In genomic region chr8:119520102-119520501, GRCm38 (mm10) we compare ENCODE assay signal across 11 mouse cellular contexts. TPM values are rescaled to one million over a fixed set of nuclear protein-coding genes. Genes with fewer than 3 reads are reported as not detected.
DNase-seq lines count a peak whose midpoint lies in the region; ATAC-seq and TF ChIP-seq lines count a peak whose summit lies in the region.
"Had no signal": no experiment of that assay in that cellular context is flagged by ENCODE, and none has a peak within 500 bp of the region (broad histone marks: within the 10 kb centered on the region; RNA-seq: fewer than 3 reads in every experiment).

No protein-coding gene starts in this region.

- ATAC-seq in hindbrain, embryonic 11.5 days (ENCODE audit: low FRiP score) = no peak
- ATAC-seq in hindbrain, embryonic 14.5 days (ENCODE audit: low FRiP score) = no peak
- ATAC-seq in neural tube, embryonic 11.5 days (ENCODE audit: insufficient read depth, low FRiP score, low TSS enrichment) = no peak
- ATAC-seq in stomach, postnatal 0 days (ENCODE audit: low FRiP score, low TSS enrichment) = no peak
- ATAC-seq: midbrain, embryonic 16.5 days had no signal

- peaks cover 13% of the 10 kb centered on the region for H3K36me3 ChIP-seq in hindbrain, embryonic 11.5 days (ENCODE audit: control insufficient read depth, insufficient read depth, low read length)
- peaks cover 96% of the 10 kb centered on the region for H3K36me3 ChIP-seq in hindbrain, embryonic 14.5 days (replicated peaks; ENCODE audit: control insufficient read depth, insufficient read depth)
- H3K36me3 ChIP-seq in neural tube, embryonic 11.5 days (ENCODE audit: control insufficient read depth, insufficient read depth, low read length) = peaks cover 28% of the 10 kb centered on the region
- peaks cover 56% of the 10 kb centered on the region for H3K36me3 ChIP-seq in stomach, postnatal 0 days (ENCODE audit: control insufficient read depth, insufficient read depth, low read length)

- no peak overlapping the region for H3K27ac ChIP-seq in hindbrain, embryonic 11.5 days (ENCODE audit: low read depth, low read length)
- no peak overlapping the region for H3K27ac ChIP-seq in hindbrain, embryonic 14.5 days
- no peak overlapping the region for H3K27ac ChIP-seq in neural tube, embryonic 11.5 days (ENCODE audit: low read depth, low read length)
- H3K27ac ChIP-seq in bone marrow, adult 2 months (ENCODE audit: control insufficient read depth, insufficient read depth, low read depth, low read length, poor library complexity) = no peak overlapping the region
- H3K27ac ChIP-seq in stomach, postnatal 0 days (replicated peaks) = no peak overlapping the region
- H3K27ac ChIP-seq: limb, embryonic 13.5 days had no signal

- H3K9ac ChIP-seq in hindbrain, embryonic 11.5 days (ENCODE audit: low read depth, low read length) = no peak overlapping the region
- no peak overlapping the region for H3K9ac ChIP-seq in hindbrain, embryonic 14.5 days
- H3K9ac ChIP-seq in neural tube, embryonic 11.5 days (ENCODE audit: low read length) = no peak overlapping the region
- no peak overlapping the region for H3K9ac ChIP-seq in stomach, postnatal 0 days (ENCODE audit: low read length)
- H3K9ac ChIP-seq: limb, embryonic 13.5 days had no signal

- WGBS in hindbrain, embryonic 11.5 days = 72% methylated on average over 7 of the region's 7 CpGs
- 77% methylated on average over 7 of the region's 7 CpGs for WGBS in hindbrain, embryonic 14.5 days
- 75% methylated on average over 7 of the region's 7 CpGs for WGBS in neural tube, embryonic 11.5 days
- WGBS in bone marrow, adult 2 months = 82% methylated on average over 7 of the region's 7 CpGs
- 74% methylated on average over 7 of the region's 7 CpGs for WGBS in stomach, postnatal 0 days

- H3K4me1 ChIP-seq in hindbrain, embryonic 11.5 days (replicated peaks; ENCODE audit: control insufficient read depth, insufficient read depth, low read length) = no peaks in the 10 kb centered on the region
- no peaks in the 10 kb centered on the region for H3K4me1 ChIP-seq in hindbrain, embryonic 14.5 days (replicated peaks; ENCODE audit: control insufficient read depth, insufficient read depth, low read length)
- H3K4me1 ChIP-seq in neural tube, embryonic 11.5 days (ENCODE audit: control insufficient read depth, insufficient read depth, low read length) = no peaks in the 10 kb centered on the region
- no peaks in the 10 kb centered on the region for H3K4me1 ChIP-seq in bone marrow, adult 2 months (ENCODE audit: control insufficient read depth, insufficient read depth, low read length)
- H3K4me1 ChIP-seq in stomach, postnatal 0 days (replicated peaks; ENCODE audit: control insufficient read depth, insufficient read depth) = no peaks in the 10 kb centered on the region
- H3K4me1 ChIP-seq: limb, embryonic 13.5 days had no signal

- no peak overlapping the region for H3K4me2 ChIP-seq in hindbrain, embryonic 11.5 days (replicated peaks; ENCODE audit: low read depth, low read length)
- H3K4me2 ChIP-seq in hindbrain, embryonic 14.5 days (replicated peaks) = no peak overlapping the region
- H3K4me2 ChIP-seq in neural tube, embryonic 11.5 days (ENCODE audit: low read depth) = no peak overlapping the region
- H3K4me2 ChIP-seq in stomach, postnatal 0 days (replicated peaks; ENCODE audit: low read depth) = no peak overlapping the region
- H3K4me2 ChIP-seq: limb, embryonic 13.5 days had no signal

- TF ChIP-seq POLR2A in bone marrow, adult 2 months (IDR thresholded peaks at IDR 0.05; ENCODE audit: borderline replicate concordance, control insufficient read depth, low read depth, low read length) = no peak

- DNase-seq in hindbrain, embryonic 11.5 days (ENCODE audit: low spot score) = peak; percentile 31
- DNase-seq in hindbrain, embryonic 14.5 days (ENCODE audit: low spot score) = no peak
- DNase-seq in neural tube, embryonic 11.5 days (ENCODE audit: low spot score) = peak; percentile 35
- DNase-seq in neural tube, embryonic 10.5 days (ENCODE audit: extremely low spot score, low spot score) = no peak
- DNase-seq in stomach, postnatal 0 days (ENCODE audit: low spot score) = peak; percentile 28
- no peak for DNase-seq in urinary bladder, postnatal 4 days (ENCODE audit: low spot score in 2 of 2)
- DNase-seq: thymus, postnatal 25 days had no signal

- no peaks in the 10 kb centered on the region for H3K9me3 ChIP-seq in hindbrain, embryonic 11.5 days (ENCODE audit: control insufficient read depth, low read length)
- no peaks in the 10 kb centered on the region for H3K9me3 ChIP-seq in hindbrain, embryonic 14.5 days (ENCODE audit: control insufficient read depth, low read length)
- H3K9me3 ChIP-seq in neural tube, embryonic 11.5 days (ENCODE audit: control insufficient read depth, low read length) = no peaks in the 10 kb centered on the region
- H3K9me3 ChIP-seq in stomach, postnatal 0 days (ENCODE audit: control insufficient read depth, low read length) = no peaks in the 10 kb centered on the region
- H3K9me3 ChIP-seq: limb, embryonic 13.5 days had no signal

- no peak overlapping the region for H3K4me3 ChIP-seq in hindbrain, embryonic 11.5 days (ENCODE audit: low read depth, low read length)
- no peak overlapping the region for H3K4me3 ChIP-seq in hindbrain, embryonic 14.5 days (replicated peaks; ENCODE audit: low read length)
- no peak overlapping the region for H3K4me3 ChIP-seq in neural tube, embryonic 11.5 days (ENCODE audit: low read depth, low read length)
- no peak overlapping the region for H3K4me3 ChIP-seq in bone marrow, adult 2 months (replicated peaks; ENCODE audit: control insufficient read depth, low read depth, low read length)
- H3K4me3 ChIP-seq in stomach, postnatal 0 days (ENCODE audit: low read depth, low read length) = no peak overlapping the region
- H3K4me3 ChIP-seq: limb, embryonic 13.5 days had no signal

- H3K27me3 ChIP-seq in hindbrain, embryonic 11.5 days (ENCODE audit: control insufficient read depth, insufficient read depth, low read length) = no peaks in the 10 kb centered on the region
- H3K27me3 ChIP-seq in hindbrain, embryonic 14.5 days (ENCODE audit: control insufficient read depth, insufficient read depth, low read length) = no peaks in the 10 kb centered on the region
- no peaks in the 10 kb centered on the region for H3K27me3 ChIP-seq in neural tube, embryonic 11.5 days (ENCODE audit: control insufficient read depth, insufficient read depth, low read length)
- H3K27me3 ChIP-seq in stomach, postnatal 0 days (ENCODE audit: control insufficient read depth, insufficient read depth, low read length) = no peaks in the 10 kb centered on the region
- H3K27me3 ChIP-seq: limb, embryonic 13.5 days had no signal

- 0 out of 2 replicates have a peak, but pooled peaks have one; percentile 18 for TF ChIP-seq CTCF in bone marrow, adult 2 months (IDR thresholded peaks at IDR 0.05; ENCODE audit: control insufficient read depth, insufficient read depth, low read length)
- TF ChIP-seq CTCF in stomach, postnatal 0 days (IDR thresholded peaks at IDR 0.05; ENCODE audit: low read depth) = peak; percentile 58

- no peak for TF ChIP-seq EP300 in stomach, postnatal 0 days (optimal IDR thresholded peaks at IDR 0.05)

RNA-seq across cellular contexts. Expression of gene Slc38a8, which starts 18.6 kb away (rescaled TPM):
- polyA plus RNA-seq in hindbrain, embryonic 11.5 days (2014; fragmentation: Nextera tagmentation; extraction: Ambion mirVana) = 0.11 TPM in 1 of 2 replicates, not detected in the other
- polyA plus RNA-seq in hindbrain, embryonic 14.5 days (2014; fragmentation: Nextera tagmentation; extraction: Ambion mirVana) = not detected in 2 replicates
- polyA plus RNA-seq in neural tube, embryonic 11.5 days (2014; fragmentation: Nextera tagmentation; extraction: Ambion mirVana) = not detected in 2 replicates
- not detected in 2 replicates for polyA plus RNA-seq in bone marrow, adult 2 months (2011; ENCODE audit: insufficient read depth, insufficient read length, low replicate concordance, missing spikeins)
- polyA plus RNA-seq in stomach, postnatal 0 days (2015; fragmentation: Nextera tagmentation; extraction: Ambion mirVana) = not detected in 2 replicates
- polyA plus RNA-seq: heart, embryonic 16.5 days; midbrain, embryonic 16.5 days had no signal

RNA-seq across cellular contexts. Expression of gene Mbtps1, which starts 38.4 kb away (rescaled TPM):
- 64.8 and 84.4 TPM in 2 replicates for polyA plus RNA-seq in hindbrain, embryonic 11.5 days (2014; fragmentation: Nextera tagmentation; extraction: Ambion mirVana)
- polyA plus RNA-seq in hindbrain, embryonic 14.5 days (2014; fragmentation: Nextera tagmentation; extraction: Ambion mirVana) = 50.9 and 51.1 TPM in 2 replicates
- 97.5 and 105 TPM in 2 replicates for polyA plus RNA-seq in neural tube, embryonic 11.5 days (2014; fragmentation: Nextera tagmentation; extraction: Ambion mirVana)
- 19.7 and 35.3 TPM in 2 replicates for polyA plus RNA-seq in bone marrow, adult 2 months (2011; ENCODE audit: insufficient read depth, insufficient read length, low replicate concordance, missing spikeins)
- 37.1 and 38.4 TPM in 2 replicates for polyA plus RNA-seq in stomach, postnatal 0 days (2015; fragmentation: Nextera tagmentation; extraction: Ambion mirVana)

RNA-seq across cellular contexts. Expression of gene Hsdl1, which starts 54.9 kb away (rescaled TPM):
- polyA plus RNA-seq in hindbrain, embryonic 11.5 days (2014; fragmentation: Nextera tagmentation; extraction: Ambion mirVana) = 76.9 and 78.7 TPM in 2 replicates
- 163 and 182 TPM in 2 replicates for polyA plus RNA-seq in hindbrain, embryonic 14.5 days (2014; fragmentation: Nextera tagmentation; extraction: Ambion mirVana)
- 74.4 and 87.6 TPM in 2 replicates for polyA plus RNA-seq in neural tube, embryonic 11.5 days (2014; fragmentation: Nextera tagmentation; extraction: Ambion mirVana)
- 14.5 and 22.2 TPM in 2 replicates for polyA plus RNA-seq in bone marrow, adult 2 months (2011; ENCODE audit: insufficient read depth, insufficient read length, low replicate concordance, missing spikeins)
- 21.3 and 21.4 TPM in 2 replicates for polyA plus RNA-seq in stomach, postnatal 0 days (2015; fragmentation: Nextera tagmentation; extraction: Ambion mirVana)

RNA-seq across cellular contexts. Expression of gene Dnaaf1, which starts 54.9 kb away (rescaled TPM):
- 0.08 and 0.28 TPM in 2 replicates for polyA plus RNA-seq in hindbrain, embryonic 11.5 days (2014; fragmentation: Nextera tagmentation; extraction: Ambion mirVana)
- polyA plus RNA-seq in hindbrain, embryonic 14.5 days (2014; fragmentation: Nextera tagmentation; extraction: Ambion mirVana) = 0.51 and 0.53 TPM in 2 replicates
- polyA plus RNA-seq in neural tube, embryonic 11.5 days (2014; fragmentation: Nextera tagmentation; extraction: Ambion mirVana) = not detected in 2 replicates
- polyA plus RNA-seq in bone marrow, adult 2 months (2011; ENCODE audit: insufficient read depth, insufficient read length, low replicate concordance, missing spikeins) = 0.34 and 0.70 TPM in 2 replicates
- 0.24 and 0.30 TPM in 2 replicates for polyA plus RNA-seq in stomach, postnatal 0 days (2015; fragmentation: Nextera tagmentation; extraction: Ambion mirVana)

Comparison
In these comparisons a context has a peak if more than half of its experiments do, and no peak if none do; other contexts are left out.
1. DNase-seq: peak in hindbrain, embryonic 11.5 days (single experiment), neural tube, embryonic 11.5 days (single experiment) and stomach, postnatal 0 days (single experiment); none in hindbrain, embryonic 14.5 days (single experiment), neural tube, embryonic 10.5 days (single experiment) and urinary bladder, postnatal 4 days (0 of 2).